Mouse (Mus musculus) embryo, embryonic 9.5 days (tissue): ENCODE measurements around the gene Map4k4.
A peak's percentile ranks its signal among the peaks of the same experiment; 100 is the strongest.

Experiments
- DNase-seq: peaks from one replicate; pipeline ENCODE4 v3.0.0-alpha.2; 2017; ENCODE audit errors: extremely low spot score

Map4k4 gene

GRCm38 (mm10) chr1:39900181-39901005 lies at the start of gene Map4k4:
TSS of gene Map4k4 (plus strand) at chr1:39900913.
- peak; percentile 86 for DNase-seq

- no peak for DNase-seq
Measured at GRCm38 (mm10) chr1:39855949-39856348, 44.8 kb upstream of the Map4k4 start.

- no peak for DNase-seq
Measured at GRCm38 (mm10) chr1:39856795-39857447, 43.8 kb upstream of the Map4k4 start.

GRCm38 (mm10) chr1:39857448-39857820 lies 43.3 kb upstream of the Map4k4 start:
- no peak for DNase-seq

GRCm38 (mm10) chr1:39859213-39859612 lies 41.5 kb upstream of the Map4k4 start:
- peak; percentile 38 for DNase-seq

- DNase-seq: no peak
Measured at GRCm38 (mm10) chr1:39866367-39867141, 34.2 kb upstream of the Map4k4 start.

- DNase-seq: no peak
Measured at GRCm38 (mm10) chr1:39867142-39867525, 33.6 kb upstream of the Map4k4 start.

GRCm38 (mm10) chr1:39867966-39868593 lies 32.6 kb upstream of the Map4k4 start:
- peak; percentile 61 for DNase-seq

GRCm38 (mm10) chr1:39868825-39869571 lies 31.7 kb upstream of the Map4k4 start:
- peak; percentile 28 for DNase-seq

- no peak for DNase-seq
Measured at GRCm38 (mm10) chr1:39869721-39870201, 31.0 kb upstream of the Map4k4 start.

- no peak for DNase-seq
Measured at GRCm38 (mm10) chr1:39877981-39878380, 22.7 kb upstream of the Map4k4 start.

- no peak for DNase-seq
Measured at GRCm38 (mm10) chr1:39882505-39882904, 18.2 kb upstream of the Map4k4 start.

GRCm38 (mm10) chr1:39884803-39885515 lies 15.8 kb upstream of the Map4k4 start:
- DNase-seq: peak; percentile 32

GRCm38 (mm10) chr1:39887997-39888396 lies 12.7 kb upstream of the Map4k4 start:
- no peak for DNase-seq

GRCm38 (mm10) chr1:39889429-39889828 lies 11.3 kb upstream of the Map4k4 start:
- no peak for DNase-seq

- DNase-seq: no peak
Measured at GRCm38 (mm10) chr1:39889973-39890372, 10.7 kb upstream of the Map4k4 start.

GRCm38 (mm10) chr1:39893153-39893880 lies 7.4 kb upstream of the Map4k4 start:
- no peak for DNase-seq

- no peak for DNase-seq
Measured at GRCm38 (mm10) chr1:39895097-39895496, 5.6 kb upstream of the Map4k4 start.

- DNase-seq: no peak
Measured at GRCm38 (mm10) chr1:39895506-39895905, 5.2 kb upstream of the Map4k4 start.

- no peak for DNase-seq
Measured at GRCm38 (mm10) chr1:39896581-39896980, 4.1 kb upstream of the Map4k4 start.
